Mouse (Mus musculus) ovary, postnatal 10 days (tissue): ENCODE results near the gene Gpr4.

Experiments used
- DNase-seq: peaks from one replicate; pipeline ENCODE4 v3.0.0; 2022; ENCODE audit warnings: low spot score

The Gpr4 gene

GRCm38 (mm10) chr7:19229404-19229803 lies 17.1 kb downstream of the Gpr4 start:
- no peak for DNase-seq

DNA sequence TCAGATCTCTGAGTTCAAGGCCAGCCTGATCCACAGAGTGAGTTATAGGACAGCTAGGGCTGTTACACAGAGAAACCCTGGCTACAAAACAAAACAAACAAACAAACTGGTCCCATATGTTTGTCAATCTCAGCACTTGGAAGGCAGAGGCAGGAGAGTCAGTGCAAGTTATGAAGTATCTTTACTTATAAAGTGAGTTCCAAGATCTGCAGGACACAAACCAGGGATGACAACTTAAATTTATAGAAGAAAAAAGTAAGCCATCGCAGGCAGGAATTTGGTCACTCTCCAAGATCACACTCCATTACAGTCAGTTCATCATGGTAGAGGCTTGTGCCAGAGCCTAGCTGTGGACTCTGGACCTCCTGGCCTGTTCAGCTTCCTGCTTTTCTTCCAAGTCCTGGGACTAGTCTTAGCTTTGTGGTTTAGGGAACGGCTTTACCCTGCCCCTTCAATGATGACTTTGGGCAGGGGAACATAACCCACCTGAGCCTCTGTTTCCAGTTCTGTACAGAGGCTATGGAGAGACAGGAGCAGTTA lies 17.8 kb downstream of the Gpr4 start:
- no peak for DNase-seq

DNA sequence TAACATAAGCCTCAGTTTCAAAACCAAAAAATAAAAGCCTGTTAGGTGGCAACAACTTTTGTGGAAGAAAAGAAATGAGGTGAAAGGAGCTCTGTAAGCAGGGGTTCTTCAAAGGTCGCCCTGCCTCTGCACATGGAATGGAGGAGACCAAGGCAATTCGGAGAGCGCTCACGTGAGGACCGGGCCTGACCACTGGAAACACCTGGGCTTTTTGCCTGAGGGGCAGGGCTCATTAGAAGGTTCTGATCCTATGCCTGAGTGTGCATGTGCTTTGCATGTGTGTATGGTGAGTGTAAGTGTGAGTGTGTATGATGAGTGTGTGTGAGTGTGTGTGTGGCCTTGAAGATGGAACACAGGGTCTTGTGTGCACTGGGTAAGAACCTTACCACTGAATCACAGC lies 18.6 kb downstream of the Gpr4 start:
- no peak for DNase-seq

DNA sequence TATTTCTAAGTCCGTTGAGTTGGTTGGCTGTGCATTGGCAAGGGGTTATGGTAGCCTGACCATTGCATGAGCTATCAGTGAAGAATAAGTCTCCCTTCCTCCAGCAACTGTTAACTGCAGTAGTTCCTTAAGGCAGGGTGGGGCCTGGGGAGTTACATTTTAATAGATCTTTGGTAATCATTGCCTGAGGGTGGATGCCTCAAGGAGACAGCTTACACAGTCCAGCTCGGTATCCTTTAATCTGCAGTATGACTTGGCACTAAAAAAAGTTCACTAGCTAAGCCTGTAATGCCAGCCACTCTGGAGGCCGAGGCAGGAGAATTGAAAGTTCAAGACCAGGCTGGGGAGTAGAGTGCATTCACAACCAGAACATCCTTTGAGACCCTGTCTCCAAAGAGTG lies 19.5 kb downstream of the Gpr4 start:
- no peak for DNase-seq

DNA sequence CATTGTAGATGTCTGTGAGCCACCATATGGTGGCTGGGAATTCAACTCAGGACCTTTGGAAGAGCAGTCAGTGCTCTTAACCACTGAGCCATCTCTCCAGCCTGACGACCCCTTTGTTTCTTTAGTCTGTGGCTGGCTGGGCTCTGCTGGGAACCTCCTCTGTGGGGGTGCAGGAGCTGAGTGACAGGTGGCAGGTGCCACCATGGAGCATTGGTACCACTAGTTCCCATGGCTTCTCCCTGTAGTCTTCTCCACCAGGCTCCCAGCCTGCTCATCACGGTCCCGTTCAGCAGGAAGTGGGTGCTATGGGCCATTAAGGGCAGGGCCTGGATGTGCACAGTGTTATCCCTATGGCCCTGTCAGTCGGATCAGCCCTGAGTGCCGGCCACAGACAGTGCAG lies 22.3 kb downstream of the Gpr4 start:
- DNase-seq, result no peak

DNA sequence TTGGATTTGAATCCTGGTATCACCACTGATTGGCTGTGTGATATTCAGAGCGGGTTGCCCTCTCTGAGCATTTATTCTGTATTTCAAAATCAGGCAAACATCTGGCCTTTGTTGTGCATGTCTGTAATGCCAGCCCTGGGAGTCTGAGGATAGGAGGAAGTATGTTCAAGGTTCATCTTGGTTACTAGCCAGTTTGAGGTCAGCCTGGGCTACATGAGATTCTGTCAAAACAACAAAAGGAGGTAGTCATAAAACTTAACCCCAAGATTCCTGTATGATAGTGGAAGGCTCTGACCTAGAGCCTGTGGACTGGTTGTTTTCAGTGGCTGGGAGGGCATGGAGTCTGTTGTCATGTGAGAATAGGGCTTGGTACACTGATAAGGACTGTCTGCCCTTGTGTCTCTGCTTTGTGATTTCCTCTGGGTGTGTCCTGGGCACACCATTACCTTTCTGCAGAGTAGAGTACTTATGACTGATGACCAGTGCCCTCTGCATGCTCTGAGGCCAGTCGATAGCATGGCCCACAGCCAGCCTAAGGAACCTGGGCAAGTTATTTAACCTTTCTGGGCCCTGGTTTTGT lies 22.8 kb downstream of the Gpr4 start:
- DNase-seq, result no peak

- no peak for DNase-seq
These were observed 24.1 kb downstream of the Gpr4 start for GRCm38 (mm10) chr7:19236411-19236810.

GRCm38 (mm10) chr7:19238344-19238743 lies 26.0 kb downstream of the Gpr4 start:
- DNase-seq, result no peak

- peak; percentile 83 for DNase-seq
These were observed 27.1 kb downstream of the Gpr4 start for GRCm38 (mm10) chr7:19239423-19239822.

DNA sequence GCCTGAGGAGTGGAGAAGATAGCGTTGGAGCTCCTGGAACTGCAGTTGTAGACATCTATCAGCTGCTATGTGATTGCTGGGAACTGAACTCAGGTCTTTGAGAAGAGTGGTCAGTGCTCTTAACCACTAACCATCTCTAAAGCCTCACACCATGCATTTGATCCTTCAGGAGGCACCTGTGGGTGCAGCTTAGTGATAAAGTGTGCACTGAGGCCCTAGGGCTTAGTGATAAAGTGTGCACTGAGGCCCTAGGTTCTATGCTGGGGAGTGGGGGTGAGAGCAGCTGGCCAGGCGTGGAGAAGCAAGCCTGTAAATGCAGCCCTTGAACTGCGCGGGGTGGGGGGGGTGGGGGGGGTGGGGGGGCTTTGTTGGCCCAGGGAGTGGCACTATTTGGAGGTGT lies 27.6 kb downstream of the Gpr4 start:
- DNase-seq, result no peak

GRCm38 (mm10) chr7:19240905-19241463 lies 28.6 kb downstream of the Gpr4 start:
- DNase-seq, result no peak

DNA sequence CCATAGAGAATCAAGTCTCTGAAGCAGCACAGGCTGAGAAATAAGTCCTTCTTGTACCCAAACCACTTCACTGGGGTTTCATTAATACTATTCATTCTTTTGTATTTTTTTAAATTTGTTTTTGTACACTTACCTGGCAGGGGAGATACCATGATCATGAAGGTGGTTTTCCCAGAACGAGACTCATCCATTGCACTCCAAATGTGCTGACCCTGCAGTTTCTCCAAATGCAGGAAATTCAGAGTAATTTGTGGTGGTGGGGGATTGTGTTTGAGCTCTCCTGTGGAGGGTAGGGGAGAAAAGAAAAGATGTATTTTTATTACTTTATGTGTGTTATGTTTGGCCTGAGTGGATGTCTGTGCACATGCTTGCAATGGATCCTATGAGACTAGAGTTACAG lies 29.7 kb downstream of the Gpr4 start:
- no peak for DNase-seq

DNA sequence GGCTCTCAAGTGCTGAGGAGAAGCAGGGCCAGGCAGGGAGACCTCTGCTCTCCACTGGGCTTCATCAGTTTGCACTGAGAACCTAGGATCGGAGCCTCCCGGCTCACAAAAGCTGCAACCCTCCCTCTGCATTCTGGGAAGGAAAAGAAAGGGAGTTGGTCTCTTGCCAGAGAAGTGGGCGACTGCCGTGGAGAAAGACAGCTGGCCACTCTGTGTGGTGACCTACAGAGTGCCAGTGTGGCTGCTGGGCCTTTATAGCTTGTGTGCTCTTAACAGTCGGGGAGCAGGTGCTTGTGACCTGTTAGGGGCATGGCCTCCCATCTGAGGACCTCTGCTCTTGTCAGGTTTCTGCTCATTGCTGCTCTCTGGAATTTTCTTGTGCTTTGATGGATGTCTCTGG lies 31.5 kb downstream of the Gpr4 start:
- DNase-seq, result no peak

DNA sequence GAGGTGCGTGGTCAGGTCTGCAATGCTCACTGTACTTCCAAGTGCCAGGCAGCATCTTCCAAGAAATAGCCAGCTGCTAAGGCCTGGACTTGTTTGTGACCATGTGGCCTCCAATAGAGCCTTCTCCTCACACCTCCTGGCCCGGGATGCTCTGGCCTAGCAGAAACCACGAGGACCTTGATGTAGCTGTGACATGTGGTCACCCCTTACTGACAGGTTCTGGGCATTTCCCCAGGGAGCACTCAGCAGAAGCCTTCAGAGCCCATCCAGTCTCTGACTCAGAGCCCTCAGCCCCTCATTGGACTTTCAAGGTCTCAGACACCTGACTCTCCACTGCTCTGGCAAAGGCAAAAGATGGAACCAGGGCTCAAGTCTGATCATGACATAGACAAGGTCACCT lies 32.7 kb downstream of the Gpr4 start:
- DNase-seq, result no peak

GRCm38 (mm10) chr7:19246855-19247254 lies 34.5 kb downstream of the Gpr4 start:
- DNase-seq, result no peak

- DNase-seq, result no peak
These were observed 35.2 kb downstream of the Gpr4 start for GRCm38 (mm10) chr7:19247511-19247910.

DNA sequence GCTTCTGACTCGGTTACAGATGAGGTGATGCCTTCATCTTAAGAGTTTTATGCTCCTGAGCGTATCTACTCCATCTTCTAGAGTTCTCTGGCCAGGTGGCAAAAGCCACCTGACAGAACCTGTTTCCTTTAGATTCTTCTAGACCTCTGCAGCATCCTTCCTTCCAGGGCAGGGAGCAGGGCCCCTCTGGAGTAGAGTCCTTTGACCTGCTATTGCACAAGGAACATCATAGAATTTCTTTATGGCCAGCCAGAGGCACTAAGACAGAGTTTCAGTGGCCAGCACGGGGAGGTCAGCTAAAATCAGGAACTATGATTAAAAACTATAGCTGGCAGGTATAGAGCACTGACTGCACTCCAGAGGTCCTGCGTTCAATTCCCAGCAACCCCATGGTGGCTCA lies 39.7 kb downstream of the Gpr4 start:
- no peak for DNase-seq

GRCm38 (mm10) chr7:19253437-19253836 lies 41.1 kb downstream of the Gpr4 start:
- no peak for DNase-seq

- DNase-seq, result no peak
These were observed 43.1 kb downstream of the Gpr4 start for GRCm38 (mm10) chr7:19255395-19255794.

DNA sequence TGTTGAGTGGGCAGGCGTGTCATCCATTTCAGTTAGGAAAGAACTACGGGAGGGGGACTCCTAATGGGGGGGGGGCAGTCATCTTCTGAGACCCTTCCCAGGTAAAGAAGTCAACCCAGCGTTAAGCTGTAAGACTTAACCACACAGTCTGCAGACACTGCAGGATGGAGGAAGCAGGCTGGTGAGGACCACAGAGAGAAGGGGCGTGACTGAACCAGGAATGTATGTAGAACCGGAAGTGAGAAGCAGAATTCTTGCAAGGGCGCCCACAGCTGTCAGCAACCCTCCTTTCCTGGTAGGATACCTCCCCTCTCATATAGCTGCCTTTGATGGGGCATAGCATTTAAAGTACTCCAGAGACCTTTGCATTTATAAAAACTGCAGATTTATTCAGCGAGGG lies 44.2 kb downstream of the Gpr4 start:
- DNase-seq, result no peak

DNA sequence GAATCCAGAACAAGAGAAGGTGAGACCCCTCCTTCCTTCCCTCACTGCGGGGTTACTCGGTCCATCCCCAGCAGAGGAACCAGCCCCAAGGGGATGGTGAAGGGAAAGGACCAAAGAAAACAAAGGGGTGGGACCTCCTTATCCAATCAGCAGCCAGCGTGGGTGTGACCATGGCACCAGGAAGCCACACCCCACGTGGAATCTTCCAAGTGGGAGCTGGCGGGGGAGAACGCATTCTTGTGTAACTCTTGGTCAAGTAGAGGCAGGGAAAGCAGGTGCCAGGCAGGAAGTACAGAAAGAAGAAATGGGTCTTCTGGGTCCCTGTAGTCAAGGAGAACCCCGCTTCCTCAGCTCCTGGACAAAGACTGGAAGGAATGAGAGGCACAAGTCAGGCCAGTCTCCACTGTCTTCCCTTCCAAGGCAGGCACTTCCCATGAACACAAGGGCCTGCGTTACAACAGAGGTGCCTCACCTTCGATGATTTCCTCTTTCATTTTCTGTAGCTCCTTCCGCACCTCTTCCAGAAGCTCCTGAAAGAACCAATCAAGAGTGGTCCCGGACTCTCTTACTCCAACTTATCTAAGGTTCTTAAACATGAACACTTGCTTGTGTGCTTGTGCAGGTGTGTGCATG lies 45.2 kb downstream of the Gpr4 start:
- DNase-seq, result peak; percentile 38

GRCm38 (mm10) chr7:19258336-19258735 lies 46.0 kb downstream of the Gpr4 start:
- DNase-seq, result no peak

DNA sequence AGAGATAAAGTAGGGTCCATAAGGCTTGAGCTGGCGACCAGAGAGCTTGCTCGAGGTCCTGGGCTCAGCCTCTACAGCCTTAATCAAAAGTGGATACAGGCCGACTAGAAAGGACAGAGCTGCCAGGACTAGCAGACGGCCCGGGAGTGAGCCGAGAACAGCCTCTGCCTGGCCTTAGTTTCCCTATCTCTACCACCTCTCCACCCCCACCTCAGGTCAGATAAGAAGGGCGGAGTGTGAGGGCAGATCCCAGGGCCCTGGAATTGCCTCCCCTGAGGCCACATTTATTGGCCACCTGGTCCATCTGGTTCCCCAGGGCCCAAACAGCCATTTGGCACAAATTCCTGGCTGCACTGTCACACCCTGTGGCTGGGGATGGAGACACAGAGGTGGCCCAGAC lies 52.8 kb downstream of the Gpr4 start:
- DNase-seq, result no peak
